Mouse (Mus musculus): ENCODE measurements around the gene Faim2. TPM values are rescaled to one million over a fixed set of nuclear protein-coding genes. Genes with fewer than 3 reads are reported as not detected.

The Faim2 gene
- polyA plus RNA-seq, 1 experiment from 2014 or later: 1.5 TPM

GRCm38 (mm10) chr15:99531146-99531545 lies 3.2 kb upstream of the Faim2 start:
- Histone ChIP-seq H3K9me3 (ENCODE audit: low read depth, low read length) (no peaks in the 10 kb centered on the region), H3K27ac (ENCODE audit: low read depth) (no peak overlapping the region), H3K4me1 (ENCODE audit: insufficient read depth) (peaks cover 10% of the 10 kb centered on the region; the same call in 1 of the 2 replicates), H3K36me3 (ENCODE audit: insufficient read depth) (no peaks in the 10 kb centered on the region), H3K9ac (no peak overlapping the region), H3K4me3 (ENCODE audit: low read depth, low read length) (no peak overlapping the region), H3K27me3 (ENCODE audit: insufficient read depth, low read length) (peaks cover 3% of the 10 kb centered on the region; the same call in 1 of the 2 replicates), H3K4me2 (no peak overlapping the region)
- TF ChIP-seq CTCF (IDR thresholded peaks at IDR 0.05; ENCODE audit: low read depth): no peak
- ATAC-seq (ENCODE audit: insufficient read depth): no peak
- 22% methylated on average over 6 of the region's 6 CpGs for WGBS
- DNase-seq: no peak

- no peak for TF ChIP-seq CTCF (IDR thresholded peaks at IDR 0.05; ENCODE audit: low read depth)
- Histone ChIP-seq H3K27ac (ENCODE audit: low read depth) (peak overlapping the region; percentile 65; the same call in 1 of the 2 replicates), H3K9me3 (ENCODE audit: low read depth, low read length) (no peaks in the 10 kb centered on the region), H3K4me3 (ENCODE audit: low read depth, low read length) (no peak overlapping the region), H3K36me3 (ENCODE audit: insufficient read depth) (no peaks in the 10 kb centered on the region), H3K27me3 (ENCODE audit: insufficient read depth, low read length) (peaks cover 3% of the 10 kb centered on the region; the same call in 1 of the 2 replicates), H3K4me1 (ENCODE audit: insufficient read depth) (peaks cover 11% of the 10 kb centered on the region; the same call in 1 of the 2 replicates), H3K9ac (no peak overlapping the region), H3K4me2 (no peak overlapping the region)
- ATAC-seq (ENCODE audit: insufficient read depth): peak; percentile 95
- DNase-seq: peak; percentile 84
- 29% methylated on average over 2 of the region's 2 CpGs for WGBS
Measured at GRCm38 (mm10) chr15:99526681-99527080, 1.3 kb downstream of the Faim2 start.

GRCm38 (mm10) chr15:99520306-99520705 lies 7.7 kb downstream of the Faim2 start:
- Histone ChIP-seq H3K9me3 (ENCODE audit: low read depth, low read length) (no peaks in the 10 kb centered on the region), H3K4me1 (ENCODE audit: insufficient read depth) (0 out of 2 replicates have a peak, but pooled peaks cover 4% of the 10 kb centered on the region), H3K36me3 (ENCODE audit: insufficient read depth) (no peaks in the 10 kb centered on the region), H3K9ac (no peak overlapping the region), H3K27me3 (ENCODE audit: insufficient read depth, low read length) (no peaks in the 10 kb centered on the region), H3K4me3 (ENCODE audit: low read depth, low read length) (no peak overlapping the region), H3K27ac (ENCODE audit: low read depth) (no peak overlapping the region), H3K4me2 (no peak overlapping the region)
- DNase-seq (no peak), ATAC-seq (ENCODE audit: insufficient read depth) (no peak)
- 63% methylated on average over 7 of the region's 7 CpGs for WGBS
- no peak for TF ChIP-seq CTCF (IDR thresholded peaks at IDR 0.05; ENCODE audit: low read depth)

GRCm38 (mm10) chr15:99519626-99520025 lies 8.3 kb downstream of the Faim2 start:
- Histone ChIP-seq H3K9me3 (ENCODE audit: low read depth, low read length) (no peaks in the 10 kb centered on the region), H3K4me2 (no peak overlapping the region), H3K27me3 (ENCODE audit: insufficient read depth, low read length) (no peaks in the 10 kb centered on the region), H3K27ac (ENCODE audit: low read depth) (no peak overlapping the region), H3K4me1 (ENCODE audit: insufficient read depth) (0 out of 2 replicates have a peak, but pooled peaks cover 4% of the 10 kb centered on the region), H3K36me3 (ENCODE audit: insufficient read depth) (no peaks in the 10 kb centered on the region), H3K9ac (no peak overlapping the region), H3K4me3 (ENCODE audit: low read depth, low read length) (no peak overlapping the region)
- 91% methylated on average over 9 of the region's 9 CpGs for WGBS
- TF ChIP-seq CTCF (IDR thresholded peaks at IDR 0.05; ENCODE audit: low read depth): no peak
- DNase-seq (no peak), ATAC-seq (ENCODE audit: insufficient read depth) (no peak)

- H3K27me3 ChIP-seq (ENCODE audit: insufficient read depth, low read length): no peaks in the 10 kb centered on the region
- ATAC-seq (ENCODE audit: insufficient read depth) (peak; percentile 39; the same call in 1 of the 2 replicates), DNase-seq (peak; percentile 37)
- H3K27ac ChIP-seq (ENCODE audit: low read depth): no peak overlapping the region
- no peak overlapping the region for H3K9ac ChIP-seq
- 56% methylated on average over 7 of the region's 7 CpGs for WGBS
- no peak overlapping the region for H3K4me3 ChIP-seq (ENCODE audit: low read depth, low read length)
- no peak for TF ChIP-seq CTCF (IDR thresholded peaks at IDR 0.05; ENCODE audit: low read depth)
- H3K4me1 ChIP-seq (ENCODE audit: insufficient read depth): 0 out of 2 replicates have a peak, but pooled peaks cover 4% of the 10 kb centered on the region
- no peaks in the 10 kb centered on the region for H3K36me3 ChIP-seq (ENCODE audit: insufficient read depth)
- H3K4me2 ChIP-seq: no peak overlapping the region
- no peaks in the 10 kb centered on the region for H3K9me3 ChIP-seq (ENCODE audit: low read depth, low read length)
Measured at GRCm38 (mm10) chr15:99517715-99518114, 10.2 kb downstream of the Faim2 start.

- H3K36me3 ChIP-seq (ENCODE audit: insufficient read depth): no peaks in the 10 kb centered on the region
- H3K4me2 ChIP-seq: no peak overlapping the region
- H3K27ac ChIP-seq (ENCODE audit: low read depth): no peak overlapping the region
- 0 out of 2 replicates have a peak, but pooled peaks cover 4% of the 10 kb centered on the region for H3K4me1 ChIP-seq (ENCODE audit: insufficient read depth)
- H3K4me3 ChIP-seq (ENCODE audit: low read depth, low read length): no peak overlapping the region
- TF ChIP-seq CTCF (IDR thresholded peaks at IDR 0.05; ENCODE audit: low read depth): no peak
- no peak overlapping the region for H3K9ac ChIP-seq
- WGBS: 31% methylated on average over 8 of the region's 8 CpGs
- H3K27me3 ChIP-seq (ENCODE audit: insufficient read depth, low read length): no peaks in the 10 kb centered on the region
- ATAC-seq (ENCODE audit: insufficient read depth) (peak; percentile 26; the same call in 1 of the 2 replicates), DNase-seq (peak; percentile 40)
- H3K9me3 ChIP-seq (ENCODE audit: low read depth, low read length): no peaks in the 10 kb centered on the region
Measured at GRCm38 (mm10) chr15:99516715-99517114, 11.2 kb downstream of the Faim2 start.

GRCm38 (mm10) chr15:99511797-99512525 lies 16.0 kb downstream of the Faim2 start:
- Histone ChIP-seq H3K4me1 (ENCODE audit: insufficient read depth) (0 out of 2 replicates have a peak, but pooled peaks cover 4% of the 10 kb centered on the region), H3K4me2 (no peak overlapping the region), H3K9ac (no peak overlapping the region), H3K36me3 (ENCODE audit: insufficient read depth) (no peaks in the 10 kb centered on the region), H3K9me3 (ENCODE audit: low read depth, low read length) (no peaks in the 10 kb centered on the region), H3K27me3 (ENCODE audit: insufficient read depth, low read length) (no peaks in the 10 kb centered on the region), H3K27ac (ENCODE audit: low read depth) (no peak overlapping the region), H3K4me3 (ENCODE audit: low read depth, low read length) (no peak overlapping the region)
- TF ChIP-seq CTCF (IDR thresholded peaks at IDR 0.05; ENCODE audit: low read depth): no peak
- WGBS: 76% methylated on average over 15 of the region's 15 CpGs
- no peak for DNase-seq
- ATAC-seq (ENCODE audit: insufficient read depth): no peak
